Mouse (Mus musculus) CH12.LX (cell line): ENCODE measurements around the gene Fgfr4. TPM values are rescaled to one million over a fixed set of nuclear protein-coding genes. Genes with fewer than 3 reads are reported as not detected.
"Not testable (repeated sequence)": the region's sequence is repeated elsewhere in the genome, so short reads cannot be mapped to it uniquely, and the experiment has no call there.

Experiments used
- DNase-seq: peaks from one replicate; pipeline ENCODE4 v3.0.0-alpha.2; 2013; ENCODE audit errors: extremely low read depth
- H3K27ac ChIP-seq: 2 replicates; pipeline ENCODE4 v1.5.1; 2012; ENCODE audit warnings: low read depth, mild to moderate bottlenecking, control low read depth, moderate library complexity; ENCODE audit not compliant: insufficient read depth
- H3K27me3 ChIP-seq: replicated peaks from 2 replicates; pipeline ENCODE3; 2012; ENCODE audit warnings: inconsistent platforms
- H3K36me3 ChIP-seq, 2 experiments: replicated peaks in 1 of 2; 2 replicates each; pipeline versions ENCODE3 to v1.6.1; 2012; ENCODE audit warnings: inconsistent platforms in 1 of 2, low read length in 1 of 2, mild to moderate bottlenecking in 1 of 2, mixed read lengths in 1 of 2, moderate library complexity in 1 of 2; ENCODE audit not compliant: control insufficient read depth in 1 of 2, insufficient read depth in 1 of 2
- H3K4me1 ChIP-seq, 2 experiments: 2 replicates each; pipeline ENCODE4 v1.6.1; 2012; ENCODE audit warnings: inconsistent platforms in 1 of 2, moderate library complexity in 1 of 2; ENCODE audit not compliant: insufficient read depth in 2 of 2, control insufficient read depth in 1 of 2
- H3K4me2 ChIP-seq: 2 replicates; pipeline ENCODE4 v1.6.1; 2012; ENCODE audit warnings: low read depth, mild to moderate bottlenecking, control low read depth; ENCODE audit not compliant: poor library complexity, insufficient read depth, severe bottlenecking
- H3K4me3 ChIP-seq, 3 experiments: fragments of 150-350 bp in 1 of 3; sonication (generic) in 1 of 3; replicated peaks in 1 of 3; 2 replicates each; pipeline versions ENCODE3 to v1.5.1; 2011 to 2012; ENCODE audit warnings: low read depth in 2 of 3, low read length in 2 of 3, mild to moderate bottlenecking in 2 of 3, moderate library complexity in 2 of 3, control low read depth in 1 of 3, improper control_type of control experiment in 1 of 3, inconsistent platforms in 1 of 3, mixed read lengths in 1 of 3; ENCODE audit not compliant: poor library complexity in 1 of 3
- H3K79me2 ChIP-seq: replicated peaks from 2 replicates; pipeline ENCODE4 v1.6.1; 2012; ENCODE audit warnings: mild to moderate bottlenecking, moderate library complexity; ENCODE audit not compliant: control insufficient read depth, poor library complexity, insufficient read depth, severe bottlenecking; ENCODE audit errors: extremely low read depth
- H3K9ac ChIP-seq: 2 replicates; pipeline ENCODE4 v1.6.1; 2012; ENCODE audit warnings: low read depth, mild to moderate bottlenecking, control low read depth, moderate library complexity; ENCODE audit not compliant: insufficient read depth
- H3K9me3 ChIP-seq: replicated peaks from 2 replicates; pipeline ENCODE3; 2012; ENCODE audit warnings: low read length, inconsistent platforms, mixed read lengths
- CHD2 ChIP-seq: IDR thresholded peaks from 2 replicates; pipeline ENCODE4 v1.6.1; 2011; ENCODE audit warnings: low read length, improper control_type of control experiment
- CTCF ChIP-seq, 2 experiments: IDR thresholded peaks in 1 of 2; conservative IDR thresholded peaks in 1 of 2; 2 replicates each; pipeline ENCODE4 v1.5.1; 2011 to 2012; ENCODE audit warnings: low read depth in 2 of 2, low read length in 2 of 2, improper control_type of control experiment in 1 of 2, inconsistent platforms in 1 of 2, mild to moderate bottlenecking in 1 of 2, moderate library complexity in 1 of 2
- ELF1 ChIP-seq: IDR thresholded peaks from 2 replicates; pipeline ENCODE4 v1.6.1; 2014; ENCODE audit warnings: low read depth, mild to moderate bottlenecking, inconsistent platforms, low read length, improper control_type of control experiment
- ETS1 ChIP-seq: conservative IDR thresholded peaks from 2 replicates; pipeline ENCODE4 v1.6.1; 2012; ENCODE audit warnings: low read depth, mild to moderate bottlenecking, inconsistent platforms, low read length, improper control_type of control experiment, moderate library complexity
- MEF2A ChIP-seq: IDR thresholded peaks from 2 replicates; pipeline ENCODE4 v1.6.1; 2014; ENCODE audit warnings: low read depth, mild to moderate bottlenecking, inconsistent platforms, low read length, improper control_type of control experiment, borderline replicate concordance
- MXI1 ChIP-seq: IDR thresholded peaks from 2 replicates; pipeline ENCODE4 v1.6.1; 2011; ENCODE audit warnings: mild to moderate bottlenecking, low read depth, low read length, improper control_type of control experiment
- MYC ChIP-seq: IDR thresholded peaks from 2 replicates; pipeline ENCODE4 v1.6.1; 2011; ENCODE audit warnings: low read depth, mild to moderate bottlenecking, improper control_type of control experiment, low read length
- NRF1 ChIP-seq: IDR thresholded peaks from 2 replicates; pipeline ENCODE4 v1.6.1; 2014; ENCODE audit warnings: low read depth, mild to moderate bottlenecking, inconsistent platforms, low read length, improper control_type of control experiment, moderate library complexity
- SMC3 ChIP-seq: IDR thresholded peaks from 2 replicates; pipeline ENCODE4 v1.6.1; 2011; ENCODE audit warnings: low read depth, low read length, improper control_type of control experiment
- TBP ChIP-seq: conservative IDR thresholded peaks from 2 replicates; pipeline ENCODE4 v1.6.1; 2011; ENCODE audit warnings: low read depth, low read length, improper control_type of control experiment
- TCF12 ChIP-seq: IDR thresholded peaks from 2 replicates; pipeline ENCODE4 v1.6.1; 2014; ENCODE audit warnings: low read depth, mild to moderate bottlenecking, inconsistent platforms, low read length, improper control_type of control experiment
- UBTF ChIP-seq: IDR thresholded peaks from 2 replicates; pipeline ENCODE4 v1.6.1; 2012; ENCODE audit warnings: low read depth, mild to moderate bottlenecking, inconsistent platforms, low read length, improper control_type of control experiment, moderate library complexity
- USF1 ChIP-seq: IDR thresholded peaks from 2 replicates; pipeline ENCODE4 v1.6.1; 2014; ENCODE audit warnings: low read depth, mild to moderate bottlenecking, inconsistent platforms, low read length, improper control_type of control experiment
- USF2 ChIP-seq: conservative IDR thresholded peaks from 2 replicates; pipeline ENCODE4 v1.6.1; 2011; ENCODE audit warnings: low read depth, low read length, improper control_type of control experiment
- ZKSCAN1 ChIP-seq: IDR thresholded peaks from 2 replicates; pipeline ENCODE4 v1.6.1; 2012; ENCODE audit warnings: low read depth, inconsistent platforms, low read length, improper control_type of control experiment, borderline replicate concordance
- ZNF384 ChIP-seq: IDR thresholded peaks from 2 replicates; pipeline ENCODE4 v1.6.1; 2012; ENCODE audit warnings: low read depth, low read length, improper control_type of control experiment, inconsistent platforms
- dilution Hi-C: fragments of 300-500 bp; cut with MboI; formaldehyde crosslinking; loops from 2 replicates; pipeline ENCODE4 v1.14.3; 2020; ENCODE audit warnings: low sequenced_read_pairs; ENCODE audit not compliant: extremely low pct_unique_long_range_greater_than_20kb, extremely low pct_ligation_motif_present
- in situ Hi-C: fragments of 300-500 bp; cut with MboI; formaldehyde crosslinking; loops from 3 replicates; pipeline ENCODE4 v1.14.3; 2019; ENCODE audit warnings: low sequenced_read_pairs, low pct_ligation_motif_present, low pct_unique_long_range_greater_than_20kb, mixed read lengths
- polyA plus RNA-seq: library from polyadenylated mRNA; unstranded; fragments of >175 nt; gene quantifications from 2 replicates; pipeline ENCODE4 v1.2.1, GENCODE M21; 2012; ENCODE audit warnings: low read depth; ENCODE audit not compliant: insufficient read length
- total RNA-seq, 2 experiments: library from RNA; depleted of rRNA; stranded (reverse); fragments of 300-350 nt in 1 of 2; fragments of >200 nt in 1 of 2; gene quantifications; 2 replicates each; pipeline ENCODE4 v1.2.3; 2012 to 2014

The Fgfr4 gene
- total and polyA plus RNA-seq, 3 experiments, result not detected

- TF ChIP-seq TCF12, result no peak
Observed at GRCm38 (mm10) chr13:55182173-55182894, 29.9 kb downstream of the Fgfr4 start (continued).

GRCm38 (mm10) chr13:55183382-55183781 lies 30.9 kb downstream of the Fgfr4 start:
- in situ Hi-C loops, result no loop called here
- no peak for DNase-seq
- Histone ChIP-seq H3K79me2 (no peaks in the 10 kb centered on the region), H3K4me3 (no peak overlapping the region), H3K4me1 (no peaks in the 10 kb centered on the region), H3K27ac (no peak overlapping the region), H3K27me3 (no peaks in the 10 kb centered on the region), H3K9me3 (no peaks in the 10 kb centered on the region), H3K4me2 (no peak overlapping the region), H3K9ac (no peak overlapping the region), H3K36me3 (no peaks in the 10 kb centered on the region)
- TF ChIP-seq MEF2A (no peak), MXI1 (no peak), ETS1 (no peak), USF1 (no peak), ELF1 (no peak), NRF1 (no peak), CTCF (conservative IDR thresholded peaks at IDR 0.05 in 1 of 2, IDR thresholded peaks at IDR 0.05 in 1 of 2; ENCODE audit: low read depth in 2 of 2, low read length in 2 of 2) (no peak)
- dilution Hi-C loops, result no loop called here

GRCm38 (mm10) chr13:55187062-55187461 lies 34.6 kb downstream of the Fgfr4 start:
- dilution Hi-C loops, H3K4me2 ChIP-seq, H3K27me3 ChIP-seq, H3K4me3 ChIP-seq, DNase-seq, H3K27ac ChIP-seq, in situ Hi-C loops, H3K79me2 ChIP-seq, H3K9me3 ChIP-seq, H3K9ac ChIP-seq, H3K36me3 ChIP-seq: not testable (repeated sequence)
- H3K4me1 ChIP-seq, result peaks cover 0 to 10% of the 10 kb centered on the region in 2 experiments; a peak in 1 of 4 replicates

- Histone ChIP-seq H3K4me2 (peak overlapping the region; percentile 87), H3K27me3 (no peaks in the 10 kb centered on the region), H3K4me1 (peaks cover 0 to 10% of the 10 kb centered on the region in 2 experiments; a peak in 1 of 4 replicates), H3K79me2 (no peaks in the 10 kb centered on the region), H3K27ac (no peak overlapping the region), H3K4me3 (peak overlapping the region; percentile 65 to 84 (median 75)), H3K9ac (peak overlapping the region; percentile 84), H3K36me3 (peaks cover 0 to 5% of the 10 kb centered on the region in 2 experiments), H3K9me3 (peaks cover 5% of the 10 kb centered on the region)
- in situ Hi-C loops, result no loop called here
- TF ChIP-seq ZKSCAN1, result no peak
- no peak for TF ChIP-seq TBP
- no peak for TF ChIP-seq MEF2A
- TF ChIP-seq UBTF, result no peak
- TF ChIP-seq MYC, result no peak
- TF ChIP-seq USF2, result no peak
- no peak for TF ChIP-seq SMC3
- peak; percentile 41; the same call in 1 of the 2 replicates for TF ChIP-seq ZNF384
- peak; percentile 50 for TF ChIP-seq CHD2
- no peak for DNase-seq
- dilution Hi-C loops, result no loop called here
Observed at GRCm38 (mm10) chr13:55189531-55190107, 37.2 kb downstream of the Fgfr4 start.
